Mouse (Mus musculus) myocyte (in vitro differentiated cells): Measurements from ENCODE around the gene Dnajc30.

Experiments
- CEBPB ChIP-seq: IDR thresholded peaks from 2 replicates; pipeline ENCODE4 v1.6.1; 2011; ENCODE audit warnings: mild to moderate bottlenecking, moderate library complexity; ENCODE audit not compliant: poor library complexity, insufficient read depth, severe bottlenecking
- E2F4 ChIP-seq: IDR thresholded peaks from one replicate; pipeline ENCODE4 v1.6.1; 2011; ENCODE audit warnings: mild to moderate bottlenecking, control low read depth, moderate library complexity; ENCODE audit not compliant: insufficient read depth
- MAX ChIP-seq: IDR thresholded peaks from one replicate; pipeline ENCODE4 v1.6.1; 2011; ENCODE audit warnings: low read depth, mild to moderate bottlenecking, control low read depth
- MYOD1 ChIP-seq, 3 experiments: IDR thresholded peaks; one replicate each; pipeline ENCODE4 v1.6.1; 2011; ENCODE audit warnings: control low read depth in 2 of 3, low read depth in 2 of 3, mild to moderate bottlenecking in 2 of 3, moderate library complexity in 1 of 3; ENCODE audit not compliant: insufficient read length in 2 of 3, control insufficient read depth in 1 of 3
- MYOG ChIP-seq, 3 experiments: IDR thresholded peaks; one replicate each; pipeline ENCODE4 v1.6.1; 2011; ENCODE audit warnings: control low read depth in 2 of 3, low read depth in 2 of 3, mild to moderate bottlenecking in 2 of 3; ENCODE audit not compliant: insufficient read length in 2 of 3, control insufficient read depth in 1 of 3, insufficient read depth in 1 of 3
- POLR2A ChIP-seq: IDR thresholded peaks from one replicate; pipeline ENCODE4 v1.6.1; 2011; ENCODE audit warnings: low read depth, mild to moderate bottlenecking, control low read depth, moderate library complexity; ENCODE audit not compliant: insufficient read length
- POLR2AphosphoS2 ChIP-seq: IDR thresholded peaks from one replicate; pipeline ENCODE4 v1.6.1; 2011; ENCODE audit warnings: low read depth, control low read depth; ENCODE audit not compliant: insufficient read length
- REST ChIP-seq: IDR thresholded peaks from one replicate; pipeline ENCODE4 v1.6.1; 2011; ENCODE audit warnings: mild to moderate bottlenecking, control low read depth, moderate library complexity; ENCODE audit not compliant: insufficient read depth, insufficient read length
- TCF12 ChIP-seq: IDR thresholded peaks from one replicate; pipeline ENCODE4 v1.6.1; 2011; ENCODE audit warnings: mild to moderate bottlenecking, control low read depth; ENCODE audit not compliant: poor library complexity, insufficient read depth, severe bottlenecking
- TCF3 ChIP-seq: IDR thresholded peaks from one replicate; pipeline ENCODE4 v1.6.1; 2011; ENCODE audit warnings: low read depth, control low read depth; ENCODE audit not compliant: insufficient read length
- USF1 ChIP-seq: IDR thresholded peaks from one replicate; pipeline ENCODE4 v1.6.1; 2011; ENCODE audit warnings: low read depth, mild to moderate bottlenecking, control low read depth, moderate library complexity

GRCm38 (mm10) chr5:135029007-135029854, 34.8 kb upstream of the Dnajc30 start:
- no peak for TF ChIP-seq POLR2A
- no peak for TF ChIP-seq MYOD1 (IDR thresholded peaks at IDR 0.05; ENCODE audit: control insufficient read depth in 1 of 3, insufficient read length in 2 of 3, low read depth in 2 of 3)
- no peak for TF ChIP-seq REST
- no peak for TF ChIP-seq MAX
- TF ChIP-seq POLR2AphosphoS2, result no peak
- no peak for TF ChIP-seq MYOG (IDR thresholded peaks at IDR 0.05; ENCODE audit: control insufficient read depth in 1 of 3, insufficient read depth in 1 of 3, insufficient read length in 2 of 3, low read depth in 2 of 3)
- no peak for TF ChIP-seq TCF3
- no peak for TF ChIP-seq USF1
- no peak for TF ChIP-seq TCF12
- TF ChIP-seq CEBPB, result no peak
- TF ChIP-seq E2F4, result no peak
